Mouse (Mus musculus) CH12.LX (cell line): ENCODE measurements at regions not wholly inside any gene's neighbourhood (a gene's known extent, or its start where the extent isn't known, plus 50 kb on each side); places are given as distances from the start of the nearest gene placed in this dataset.

Source experiments
- DNase-seq: peaks from one replicate; pipeline ENCODE4 v3.0.0-alpha.2; 2013; ENCODE audit errors: extremely low read depth
- H3K27ac ChIP-seq: 2 replicates; pipeline ENCODE4 v1.5.1; 2012; ENCODE audit warnings: low read depth, mild to moderate bottlenecking, control low read depth, moderate library complexity; ENCODE audit not compliant: insufficient read depth
- H3K27me3 ChIP-seq: replicated peaks from 2 replicates; pipeline ENCODE3; 2012; ENCODE audit warnings: inconsistent platforms
- H3K36me3 ChIP-seq, 2 experiments: replicated peaks in 1 of 2; 2 replicates each; pipeline versions ENCODE3 to v1.6.1; 2012; ENCODE audit warnings: inconsistent platforms in 1 of 2, low read length in 1 of 2, mild to moderate bottlenecking in 1 of 2, mixed read lengths in 1 of 2, moderate library complexity in 1 of 2; ENCODE audit not compliant: control insufficient read depth in 1 of 2, insufficient read depth in 1 of 2
- H3K4me1 ChIP-seq, 2 experiments: 2 replicates each; pipeline ENCODE4 v1.6.1; 2012; ENCODE audit warnings: inconsistent platforms in 1 of 2, moderate library complexity in 1 of 2; ENCODE audit not compliant: insufficient read depth in 2 of 2, control insufficient read depth in 1 of 2
- H3K4me2 ChIP-seq: 2 replicates; pipeline ENCODE4 v1.6.1; 2012; ENCODE audit warnings: low read depth, mild to moderate bottlenecking, control low read depth; ENCODE audit not compliant: poor library complexity, insufficient read depth, severe bottlenecking
- H3K4me3 ChIP-seq, 3 experiments: fragments of 150-350 bp in 1 of 3; sonication (generic) in 1 of 3; replicated peaks in 1 of 3; 2 replicates each; pipeline versions ENCODE3 to v1.5.1; 2011 to 2012; ENCODE audit warnings: low read depth in 2 of 3, low read length in 2 of 3, mild to moderate bottlenecking in 2 of 3, moderate library complexity in 2 of 3, control low read depth in 1 of 3, improper control_type of control experiment in 1 of 3, inconsistent platforms in 1 of 3, mixed read lengths in 1 of 3; ENCODE audit not compliant: poor library complexity in 1 of 3
- H3K79me2 ChIP-seq: replicated peaks from 2 replicates; pipeline ENCODE4 v1.6.1; 2012; ENCODE audit warnings: mild to moderate bottlenecking, moderate library complexity; ENCODE audit not compliant: control insufficient read depth, poor library complexity, insufficient read depth, severe bottlenecking; ENCODE audit errors: extremely low read depth
- H3K9ac ChIP-seq: 2 replicates; pipeline ENCODE4 v1.6.1; 2012; ENCODE audit warnings: low read depth, mild to moderate bottlenecking, control low read depth, moderate library complexity; ENCODE audit not compliant: insufficient read depth
- H3K9me3 ChIP-seq: replicated peaks from 2 replicates; pipeline ENCODE3; 2012; ENCODE audit warnings: low read length, inconsistent platforms, mixed read lengths
- BHLHE40 ChIP-seq: IDR thresholded peaks from 2 replicates; pipeline ENCODE4 v1.6.1; 2011; ENCODE audit warnings: mild to moderate bottlenecking, low read depth, low read length, improper control_type of control experiment
- CHD1 ChIP-seq: IDR thresholded peaks from 2 replicates; pipeline ENCODE4 v1.6.1; 2012; ENCODE audit warnings: low read depth, low read length, improper control_type of control experiment, inconsistent platforms
- CHD2 ChIP-seq: IDR thresholded peaks from 2 replicates; pipeline ENCODE4 v1.6.1; 2011; ENCODE audit warnings: low read length, improper control_type of control experiment
- CTCF ChIP-seq, 2 experiments: IDR thresholded peaks in 1 of 2; conservative IDR thresholded peaks in 1 of 2; 2 replicates each; pipeline ENCODE4 v1.5.1; 2011 to 2012; ENCODE audit warnings: low read depth in 2 of 2, low read length in 2 of 2, improper control_type of control experiment in 1 of 2, inconsistent platforms in 1 of 2, mild to moderate bottlenecking in 1 of 2, moderate library complexity in 1 of 2
- EP300 ChIP-seq: IDR thresholded peaks from 2 replicates; pipeline ENCODE4 v1.6.1; 2011; ENCODE audit warnings: low read length, improper control_type of control experiment
- ETS1 ChIP-seq: conservative IDR thresholded peaks from 2 replicates; pipeline ENCODE4 v1.6.1; 2012; ENCODE audit warnings: low read depth, mild to moderate bottlenecking, inconsistent platforms, low read length, improper control_type of control experiment, moderate library complexity
- GABPA ChIP-seq: IDR thresholded peaks from 2 replicates; pipeline ENCODE4 v1.6.1; 2012; ENCODE audit warnings: low read depth, low read length, improper control_type of control experiment, inconsistent platforms; ENCODE audit not compliant: insufficient replicate concordance
- JUN ChIP-seq: IDR thresholded peaks from 2 replicates; pipeline ENCODE4 v1.6.1; 2011; ENCODE audit warnings: low read depth, mild to moderate bottlenecking, low read length, improper control_type of control experiment, moderate library complexity; ENCODE audit not compliant: insufficient read depth
- JUND ChIP-seq: conservative IDR thresholded peaks from 2 replicates; pipeline ENCODE4 v1.6.1; 2011; ENCODE audit warnings: low read depth, low read length, improper control_type of control experiment
- KAT2A ChIP-seq: IDR thresholded peaks from 2 replicates; pipeline ENCODE4 v1.6.1; 2012; ENCODE audit warnings: low read length, improper control_type of control experiment, inconsistent platforms; ENCODE audit not compliant: insufficient replicate concordance
- MAZ ChIP-seq: IDR thresholded peaks from 2 replicates; pipeline ENCODE4 v1.6.1; 2012; ENCODE audit warnings: low read depth, mild to moderate bottlenecking, inconsistent platforms, low read length, improper control_type of control experiment, moderate library complexity
- MEF2A ChIP-seq: IDR thresholded peaks from 2 replicates; pipeline ENCODE4 v1.6.1; 2014; ENCODE audit warnings: low read depth, mild to moderate bottlenecking, inconsistent platforms, low read length, improper control_type of control experiment, borderline replicate concordance
- MYC ChIP-seq: IDR thresholded peaks from 2 replicates; pipeline ENCODE4 v1.6.1; 2011; ENCODE audit warnings: low read depth, mild to moderate bottlenecking, improper control_type of control experiment, low read length
- PAX5 ChIP-seq: IDR thresholded peaks from 2 replicates; pipeline ENCODE4 v1.6.1; 2012; ENCODE audit warnings: low read length, inconsistent platforms, mixed read lengths
- POLR2A ChIP-seq: IDR thresholded peaks from 2 replicates; pipeline ENCODE4 v1.6.1; 2011; ENCODE audit warnings: low read depth, mild to moderate bottlenecking, improper control_type of control experiment, low read length
- RAD21 ChIP-seq: IDR thresholded peaks from 2 replicates; pipeline ENCODE4 v1.6.1; 2011; ENCODE audit warnings: low read depth, mild to moderate bottlenecking, low read length, improper control_type of control experiment, moderate library complexity
- RCOR1 ChIP-seq: conservative IDR thresholded peaks from 2 replicates; pipeline ENCODE4 v1.6.1; 2012; ENCODE audit warnings: low read depth, mild to moderate bottlenecking, inconsistent platforms, low read length, improper control_type of control experiment
- TCF12 ChIP-seq: IDR thresholded peaks from 2 replicates; pipeline ENCODE4 v1.6.1; 2014; ENCODE audit warnings: low read depth, mild to moderate bottlenecking, inconsistent platforms, low read length, improper control_type of control experiment
- USF1 ChIP-seq: IDR thresholded peaks from 2 replicates; pipeline ENCODE4 v1.6.1; 2014; ENCODE audit warnings: low read depth, mild to moderate bottlenecking, inconsistent platforms, low read length, improper control_type of control experiment
- USF2 ChIP-seq: conservative IDR thresholded peaks from 2 replicates; pipeline ENCODE4 v1.6.1; 2011; ENCODE audit warnings: low read depth, low read length, improper control_type of control experiment
- ZKSCAN1 ChIP-seq: IDR thresholded peaks from 2 replicates; pipeline ENCODE4 v1.6.1; 2012; ENCODE audit warnings: low read depth, inconsistent platforms, low read length, improper control_type of control experiment, borderline replicate concordance
- dilution Hi-C: fragments of 300-500 bp; cut with MboI; formaldehyde crosslinking; loops from 2 replicates; pipeline ENCODE4 v1.14.3; 2020; ENCODE audit warnings: low sequenced_read_pairs; ENCODE audit not compliant: extremely low pct_unique_long_range_greater_than_20kb, extremely low pct_ligation_motif_present
- in situ Hi-C: fragments of 300-500 bp; cut with MboI; formaldehyde crosslinking; loops from 3 replicates; pipeline ENCODE4 v1.14.3; 2019; ENCODE audit warnings: low sequenced_read_pairs, low pct_ligation_motif_present, low pct_unique_long_range_greater_than_20kb, mixed read lengths

DNA sequence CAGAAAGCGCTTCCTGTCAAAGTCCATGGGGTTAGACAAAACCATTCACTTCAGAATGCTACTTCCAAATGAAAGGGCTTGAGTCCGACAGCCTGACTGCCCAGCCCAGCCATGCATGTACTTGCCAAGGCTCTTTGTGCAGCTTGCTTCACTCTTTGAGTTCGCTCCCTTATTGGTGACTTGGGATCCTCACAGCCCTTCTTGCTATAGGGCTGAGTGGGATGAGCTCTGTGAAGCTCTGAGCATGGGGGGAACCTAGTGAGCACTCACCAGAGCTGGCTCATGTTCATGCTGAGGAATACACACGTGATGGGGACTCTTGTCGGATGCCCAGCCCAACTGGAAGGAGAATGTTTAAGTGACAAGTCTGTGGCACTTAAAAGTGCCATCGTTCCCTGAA lies 91.2 kb downstream of the Anapc4 start:
- Histone ChIP-seq H3K4me2 (no peak overlapping the region), H3K9ac (no peak overlapping the region), H3K4me1 (no peaks in the 10 kb centered on the region), H3K27me3 (no peaks in the 10 kb centered on the region), H3K4me3 (no peak overlapping the region), H3K36me3 (no peaks in the 10 kb centered on the region), H3K79me2 (no peaks in the 10 kb centered on the region), H3K27ac (no peak overlapping the region), H3K9me3 (no peaks in the 10 kb centered on the region)
- in situ Hi-C loops, result no loop called here
- TF ChIP-seq CHD2 (no peak), BHLHE40 (no peak), EP300 (no peak), MYC (no peak), JUND (no peak), MAZ (no peak), USF2 (no peak), CTCF (conservative IDR thresholded peaks at IDR 0.05 in 1 of 2, IDR thresholded peaks at IDR 0.05 in 1 of 2; ENCODE audit: low read depth in 2 of 2, low read length in 2 of 2) (no peak), KAT2A (no peak), JUN (no peak), MEF2A (no peak)
- no peak for DNase-seq
- dilution Hi-C loops, result no loop called here

DNA sequence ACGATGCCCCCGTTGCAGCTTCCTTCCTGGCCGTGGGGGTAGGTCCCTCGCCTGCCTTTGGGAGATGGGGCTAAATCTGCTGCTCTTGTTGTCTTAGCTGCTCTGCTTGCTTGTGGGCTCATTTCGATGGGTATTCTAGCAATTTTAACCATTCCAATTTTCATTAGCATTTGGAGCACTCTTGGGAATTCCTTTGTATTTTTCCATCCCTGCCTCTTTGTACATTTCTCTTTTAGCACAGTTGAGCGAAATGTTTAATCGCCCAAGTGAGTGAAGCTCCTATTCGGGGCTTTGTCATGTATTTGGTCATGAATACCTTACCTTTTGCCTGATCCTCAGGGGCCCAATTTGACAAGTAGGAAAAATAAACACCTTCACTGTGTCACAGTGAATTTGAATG lies 95.9 kb downstream of the Anapc4 start:
- Histone ChIP-seq H3K79me2 (no peaks in the 10 kb centered on the region), H3K36me3 (no peaks in the 10 kb centered on the region), H3K27me3 (no peaks in the 10 kb centered on the region), H3K4me1 (no peaks in the 10 kb centered on the region), H3K9me3 (no peaks in the 10 kb centered on the region), H3K27ac (no peak overlapping the region), H3K4me2 (no peak overlapping the region), H3K4me3 (no peak overlapping the region), H3K9ac (no peak overlapping the region)
- TF ChIP-seq USF1 (no peak), ETS1 (no peak), RCOR1 (no peak), ZKSCAN1 (no peak), MEF2A (no peak), CHD2 (no peak), USF2 (no peak)
- dilution Hi-C loops, result no loop called here
- in situ Hi-C loops, result no loop called here
- no peak for DNase-seq

DNA sequence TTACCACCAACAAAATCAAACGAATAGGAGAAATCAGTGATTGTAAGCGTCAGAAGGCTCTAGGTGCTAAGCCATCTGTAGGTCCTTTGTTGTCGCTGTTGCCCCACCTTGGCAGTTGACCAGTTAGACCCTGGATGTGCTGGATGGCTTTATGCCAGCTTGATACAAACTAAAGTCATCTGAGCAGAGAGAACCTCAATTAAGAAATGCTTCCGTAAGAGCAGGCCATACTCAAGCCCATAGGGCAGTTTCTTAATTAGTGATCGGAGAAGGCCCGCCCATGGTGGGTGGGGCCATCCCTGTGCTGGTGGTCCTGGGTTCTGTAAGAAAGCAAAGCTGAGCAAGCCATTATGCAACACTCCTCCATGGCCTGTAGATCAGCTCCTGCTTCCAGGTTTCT lies 99.5 kb downstream of the Anapc4 start:
- Histone ChIP-seq H3K4me1 (no peaks in the 10 kb centered on the region), H3K27me3 (no peaks in the 10 kb centered on the region), H3K4me2 (no peak overlapping the region), H3K4me3 (no peak overlapping the region), H3K9ac (no peak overlapping the region), H3K27ac (no peak overlapping the region), H3K36me3 (no peaks in the 10 kb centered on the region), H3K9me3 (no peaks in the 10 kb centered on the region), H3K79me2 (no peaks in the 10 kb centered on the region)
- dilution Hi-C loops, result no loop called here
- in situ Hi-C loops, result no loop called here
- no peak for DNase-seq
- TF ChIP-seq POLR2A (no peak), RAD21 (no peak), JUND (no peak), TCF12 (no peak), USF1 (no peak), GABPA (no peak), PAX5 (no peak), CHD1 (no peak)
